Comparison of ENCODE assay signal across 1 mouse cellular context in genomic region chr5:96200269-96200668, GRCm38 (mm10).
TF ChIP-seq lines count a peak whose summit lies in the region.

No protein-coding gene starts in this region.

TF ChIP-seq in MEL, 35 proteins besides CTCF, POLR2A, EP300 and RAD21:
- peak; percentile 94 for TF ChIP-seq GATA1 (IDR thresholded peaks at IDR 0.05; ENCODE audit: low read depth, low read length)
- TF ChIP-seq ZMIZ1 (IDR thresholded peaks at IDR 0.05; ENCODE audit: low read depth, low read length): no peak
- TF ChIP-seq TBP (IDR thresholded peaks at IDR 0.05; ENCODE audit: low read depth, low read length): no peak
- TF ChIP-seq ZNF384 (IDR thresholded peaks at IDR 0.05; ENCODE audit: low read depth, low read length): no peak
- TF ChIP-seq UBTF (IDR thresholded peaks at IDR 0.05; ENCODE audit: borderline replicate concordance, insufficient read depth, low read depth, low read length): no peak
- TF ChIP-seq USF2 (IDR thresholded peaks at IDR 0.05; ENCODE audit: borderline replicate concordance in 1 of 2, insufficient read depth in 1 of 2, low read depth in 1 of 2, low read length in 2 of 2): no peak
- TF ChIP-seq BHLHE40 (IDR thresholded peaks at IDR 0.05; ENCODE audit: borderline replicate concordance, low read depth, low read length): peak; percentile 87
- TF ChIP-seq MYB (IDR thresholded peaks at IDR 0.05; ENCODE audit: low read depth, low read length): no peak
- no peak for TF ChIP-seq MAX (IDR thresholded peaks at IDR 0.05; ENCODE audit: low read length)
- no peak for TF ChIP-seq ZKSCAN1 (IDR thresholded peaks at IDR 0.05; ENCODE audit: low read depth, low read length)
- TF ChIP-seq ELF1 (IDR thresholded peaks at IDR 0.05; ENCODE audit: low read depth, low read length): peak; percentile 58; the same call in 1 of the 2 replicates
- TF ChIP-seq MXI1 (IDR thresholded peaks at IDR 0.05; ENCODE audit: low read depth, low read length): no peak
- no peak for TF ChIP-seq SIN3A (IDR thresholded peaks at IDR 0.05; ENCODE audit: low read length)
- TF ChIP-seq MAFK (IDR thresholded peaks at IDR 0.05; ENCODE audit: borderline replicate concordance, low read depth, low read length): peak; percentile 43; the same call in 1 of the 2 replicates
- TF ChIP-seq JUND (IDR thresholded peaks at IDR 0.05; ENCODE audit: low read depth, low read length): no peak
- no peak for TF ChIP-seq HCFC1 (IDR thresholded peaks at IDR 0.05; ENCODE audit: low read depth, low read length)
- TF ChIP-seq TCF12 (IDR thresholded peaks at IDR 0.05; ENCODE audit: low read depth, low read length): peak; percentile 82
- no peak for TF ChIP-seq SMC3 (IDR thresholded peaks at IDR 0.05; ENCODE audit: low read depth, low read length)
- no peak for TF ChIP-seq USF1 (IDR thresholded peaks at IDR 0.05; ENCODE audit: low read depth, low read length)
- no peak for TF ChIP-seq NRF1 (IDR thresholded peaks at IDR 0.05; ENCODE audit: insufficient read depth, low read depth, low read length, poor library complexity, severe bottlenecking)
- TF ChIP-seq RCOR1 (IDR thresholded peaks at IDR 0.05; ENCODE audit: low read depth, low read length): peak; percentile 88
- TF ChIP-seq E2F4 (IDR thresholded peaks at IDR 0.05; ENCODE audit: borderline replicate concordance, low read depth, low read length): no peak
- TF ChIP-seq MYC (IDR thresholded peaks at IDR 0.05; ENCODE audit: low read depth, low read length): no peak
- no peak for TF ChIP-seq CHD1 (IDR thresholded peaks at IDR 0.05; ENCODE audit: low read depth, low read length)
- TF ChIP-seq GABPA (IDR thresholded peaks at IDR 0.05; ENCODE audit: low read depth, low read length): no peak
- TF ChIP-seq KAT2A (conservative IDR thresholded peaks at IDR 0.05; ENCODE audit: low read depth, low read length): no peak
- TF ChIP-seq CHD2 (IDR thresholded peaks at IDR 0.05; ENCODE audit: low read length): no peak
- TF ChIP-seq POLR2AphosphoS2 (IDR thresholded peaks at IDR 0.05; ENCODE audit: low read length): no peak
- no peak for TF ChIP-seq MAZ (IDR thresholded peaks at IDR 0.05; ENCODE audit: low read depth, low read length)
- no peak for TF ChIP-seq ZC3H11A (IDR thresholded peaks at IDR 0.05; ENCODE audit: low read depth, low read length)
- peak; percentile 41 for TF ChIP-seq TAL1 (IDR thresholded peaks at IDR 0.05; ENCODE audit: low read length)
- TF ChIP-seq POLR2AphosphoS5 (IDR thresholded peaks at IDR 0.05; ENCODE audit: borderline replicate concordance, low read depth, low read length): no peak
- peak; percentile 71; the same call in 1 of the 2 replicates for TF ChIP-seq ETS1 (IDR thresholded peaks at IDR 0.05; ENCODE audit: low read depth, low read length)
- no peak for TF ChIP-seq MEF2A (IDR thresholded peaks at IDR 0.05; ENCODE audit: extremely low read depth, insufficient replicate concordance, low read depth, low read length, poor library complexity, severe bottlenecking)
- TF ChIP-seq NELFE (IDR thresholded peaks at IDR 0.05; ENCODE audit: low read depth, low read length): no peak
